Mouse (Mus musculus): Measurements from ENCODE around the gene Mtmr6.

- no peak for TF ChIP-seq E2F4 (IDR thresholded peaks at IDR 0.05; ENCODE audit: insufficient replicate concordance, low read depth, low read length)
- no peak for TF ChIP-seq CTCF (conservative IDR thresholded peaks at IDR 0.05 in 1 of 2, IDR thresholded peaks at IDR 0.05 in 1 of 2; ENCODE audit: low read depth in 2 of 2, low read length in 2 of 2)
- no peak for TF ChIP-seq TCF12 (IDR thresholded peaks at IDR 0.05; ENCODE audit: low read depth, low read length)
- TF ChIP-seq MAX (IDR thresholded peaks at IDR 0.05; ENCODE audit: low read length), result no peak
- no peak for TF ChIP-seq ZMIZ1 (IDR thresholded peaks at IDR 0.05; ENCODE audit: low read depth, low read length)
- no peak for TF ChIP-seq POLR2A (IDR thresholded peaks at IDR 0.05; ENCODE audit: low read depth, low read length)
- no peak for TF ChIP-seq EP300 (IDR thresholded peaks at IDR 0.05; ENCODE audit: low read length)
- no peak for TF ChIP-seq MAFK (IDR thresholded peaks at IDR 0.05; ENCODE audit: insufficient replicate concordance, low read length)
- TF ChIP-seq SMC3 (IDR thresholded peaks at IDR 0.05; ENCODE audit: low read depth, low read length), result no peak
- no peak for TF ChIP-seq POLR2AphosphoS2 (IDR thresholded peaks at IDR 0.05; ENCODE audit: low read depth, low read length)
- TF ChIP-seq MXI1 (IDR thresholded peaks at IDR 0.05; ENCODE audit: low read depth, low read length), result no peak
- no peak for TF ChIP-seq ZC3H11A (IDR thresholded peaks at IDR 0.05; ENCODE audit: low read depth, low read length)
Observed at GRCm38 (mm10) chr14:60219886-60220285, 45.1 kb upstream of the Mtmr6 start.

All from CH12.LX (cell line).